Mouse (Mus musculus): Measurements from ENCODE around the gene Pam. TPM values are rescaled to one million over a fixed set of nuclear protein-coding genes. Genes with fewer than 3 reads are reported as not detected.
A peak's percentile ranks its signal among the peaks of the same experiment; 100 is the strongest.

Gene Pam
- total and polyA plus RNA-seq, 2 experiments from 2014 or later, result 46.6 to 125 TPM

DNA sequence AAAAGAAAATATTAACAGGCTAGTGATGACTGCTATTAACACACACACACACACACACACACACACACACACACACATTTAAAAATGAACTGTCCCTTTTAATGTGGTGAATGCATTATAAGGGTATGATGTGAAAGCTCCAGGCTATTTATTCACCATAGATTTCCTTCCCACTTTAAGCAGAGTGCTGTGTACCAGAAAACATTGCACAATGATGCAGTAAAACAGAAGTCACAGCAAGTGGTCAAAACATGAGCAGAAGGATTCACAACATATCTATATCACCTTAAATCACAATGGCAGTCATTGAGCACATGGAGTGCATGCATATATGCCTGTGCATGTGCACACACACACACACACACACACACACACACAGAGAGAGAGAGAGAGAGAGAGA is 160.5 kb downstream of the Pam start:
- Histone ChIP-seq H3K4me2 (ENCODE audit: low read depth, low read length, poor library complexity, severe bottlenecking) (no peak overlapping the region), H3K4me3 (ENCODE audit: low read depth, low read length) (no peak overlapping the region), H3K9me3 (ENCODE audit: low read length) (no peaks in the 10 kb centered on the region), H3K27me3 (ENCODE audit: insufficient read depth, low read length) (no peaks in the 10 kb centered on the region), H3K36me3 (ENCODE audit: insufficient read depth, low read length) (no peaks in the 10 kb centered on the region), H3K4me1 (ENCODE audit: insufficient read depth, low read length) (peaks cover 6% of the 10 kb centered on the region; the same call in 1 of the 2 replicates), H3K27ac (ENCODE audit: low read depth, low read length) (no peak overlapping the region), H3K9ac (replicated peaks; ENCODE audit: low read length, poor library complexity, severe bottlenecking) (no peak overlapping the region)
- TF ChIP-seq CTCF (IDR thresholded peaks at IDR 0.05), result no peak
- no peak for ATAC-seq (ENCODE audit: low FRiP score)
- no peak for DNase-seq (ENCODE audit: low spot score)

DNA sequence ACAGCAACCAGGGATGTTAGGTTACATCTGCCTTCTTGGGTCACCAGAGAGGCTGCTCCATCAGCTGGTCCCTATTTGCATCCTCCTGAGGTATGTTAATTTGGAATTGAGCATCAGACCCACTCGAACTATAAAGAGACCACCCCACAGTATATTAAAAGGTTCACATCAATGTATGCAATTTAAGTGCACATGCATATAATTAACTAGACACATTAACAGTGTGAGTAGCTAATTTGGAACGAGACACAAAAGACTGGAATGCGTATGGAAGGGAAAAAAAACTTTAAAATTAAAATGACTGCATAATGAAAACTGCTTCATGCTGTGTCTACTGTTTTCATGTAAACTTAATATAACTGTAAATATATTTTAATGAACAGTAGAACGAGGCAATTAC is 164.2 kb downstream of the Pam start:
- Histone ChIP-seq H3K36me3 (ENCODE audit: insufficient read depth, low read length) (no peaks in the 10 kb centered on the region), H3K4me2 (ENCODE audit: low read depth, low read length, poor library complexity, severe bottlenecking) (no peak overlapping the region), H3K4me3 (ENCODE audit: low read depth, low read length) (no peak overlapping the region), H3K27ac (ENCODE audit: low read depth, low read length) (no peak overlapping the region), H3K9me3 (ENCODE audit: low read length) (no peaks in the 10 kb centered on the region), H3K9ac (replicated peaks; ENCODE audit: low read length, poor library complexity, severe bottlenecking) (no peak overlapping the region), H3K4me1 (ENCODE audit: insufficient read depth, low read length) (0 out of 2 replicates have a peak, but pooled peaks cover 5% of the 10 kb centered on the region), H3K27me3 (ENCODE audit: insufficient read depth, low read length) (no peaks in the 10 kb centered on the region)
- WGBS, result 57% methylated on average over 4 of the region's 4 CpGs
- TF ChIP-seq CTCF (IDR thresholded peaks at IDR 0.05), result no peak
- DNase-seq (ENCODE audit: low spot score), result no peak
- no peak for ATAC-seq (ENCODE audit: low FRiP score)

GRCm38 (mm10) chr1:97929415-97930028 is 165.9 kb downstream of the Pam start:
- H3K4me2 ChIP-seq (ENCODE audit: low read depth, low read length, poor library complexity, severe bottlenecking), result no peak overlapping the region
- no peak overlapping the region for H3K9ac ChIP-seq (replicated peaks; ENCODE audit: low read length, poor library complexity, severe bottlenecking)
- no peaks in the 10 kb centered on the region for H3K9me3 ChIP-seq (ENCODE audit: low read length)

DNA sequence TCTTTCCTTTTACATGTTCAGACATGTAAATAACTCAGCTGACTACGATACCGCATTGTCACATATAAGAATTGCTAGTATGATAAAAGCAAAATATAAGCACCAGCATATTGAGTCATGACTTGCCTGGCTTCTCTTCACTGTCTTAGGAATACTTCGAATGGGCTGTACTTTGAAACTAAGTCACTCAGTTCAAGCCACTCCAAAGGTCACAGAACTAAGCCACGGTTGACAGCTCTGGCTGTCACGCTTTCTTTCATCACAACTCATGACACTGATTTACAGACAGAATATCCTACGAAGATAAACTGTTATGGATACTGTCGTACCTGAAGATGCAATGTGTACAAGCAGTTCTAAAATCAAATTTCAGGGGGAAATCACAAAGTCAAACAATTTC is 168.7 kb downstream of the Pam start:
- Histone ChIP-seq H3K27me3 (ENCODE audit: insufficient read depth, low read length) (no peaks in the 10 kb centered on the region), H3K27ac (ENCODE audit: low read depth, low read length) (no peak overlapping the region), H3K36me3 (ENCODE audit: insufficient read depth, low read length) (no peaks in the 10 kb centered on the region), H3K4me1 (ENCODE audit: insufficient read depth, low read length) (0 out of 2 replicates have a peak, but pooled peaks cover 5% of the 10 kb centered on the region), H3K9ac (replicated peaks; ENCODE audit: low read length, poor library complexity, severe bottlenecking) (no peak overlapping the region), H3K4me3 (ENCODE audit: low read depth, low read length) (no peak overlapping the region), H3K4me2 (ENCODE audit: low read depth, low read length, poor library complexity, severe bottlenecking) (no peak overlapping the region), H3K9me3 (ENCODE audit: low read length) (no peaks in the 10 kb centered on the region)
- WGBS, result 75% methylated on average over 7 of the region's 7 CpGs
- TF ChIP-seq CTCF (IDR thresholded peaks at IDR 0.05), result no peak
- ATAC-seq (ENCODE audit: low FRiP score), result no peak
- DNase-seq (ENCODE audit: low spot score), result no peak

More at GRCm38 (mm10) chr1:97929415-97930028, 165.9 kb downstream of the Pam start:
- ATAC-seq (ENCODE audit: low FRiP score), result peak; percentile 71
- H3K4me1 ChIP-seq (ENCODE audit: insufficient read depth, low read length), result 0 out of 2 replicates have a peak, but pooled peaks cover 5% of the 10 kb centered on the region
- H3K27ac ChIP-seq (ENCODE audit: low read depth, low read length), result peak overlapping the region; percentile 52
- H3K4me3 ChIP-seq (ENCODE audit: low read depth, low read length), result no peak overlapping the region
- 16% methylated on average over 4 of the region's 4 CpGs for WGBS
- DNase-seq (ENCODE audit: low spot score), result peak; percentile 50
- no peaks in the 10 kb centered on the region for H3K27me3 ChIP-seq (ENCODE audit: insufficient read depth, low read length)
- no peak for TF ChIP-seq CTCF (IDR thresholded peaks at IDR 0.05)
- no peaks in the 10 kb centered on the region for H3K36me3 ChIP-seq (ENCODE audit: insufficient read depth, low read length)

GRCm38 (mm10) chr1:97926017-97926540 is 169.4 kb downstream of the Pam start:
- TF ChIP-seq CTCF (IDR thresholded peaks at IDR 0.05), result no peak
- Histone ChIP-seq H3K9ac (replicated peaks; ENCODE audit: low read length, poor library complexity, severe bottlenecking) (no peak overlapping the region), H3K36me3 (ENCODE audit: insufficient read depth, low read length) (no peaks in the 10 kb centered on the region), H3K27me3 (ENCODE audit: insufficient read depth, low read length) (no peaks in the 10 kb centered on the region), H3K4me2 (ENCODE audit: low read depth, low read length, poor library complexity, severe bottlenecking) (no peak overlapping the region), H3K27ac (ENCODE audit: low read depth, low read length) (no peak overlapping the region), H3K4me1 (ENCODE audit: insufficient read depth, low read length) (0 out of 2 replicates have a peak, but pooled peaks cover 5% of the 10 kb centered on the region), H3K4me3 (ENCODE audit: low read depth, low read length) (no peak overlapping the region), H3K9me3 (ENCODE audit: low read length) (no peaks in the 10 kb centered on the region)
- no peak for ATAC-seq (ENCODE audit: low FRiP score)
- DNase-seq (ENCODE audit: low spot score), result no peak
- 80% methylated on average over 2 of the region's 2 CpGs for WGBS

- no peak overlapping the region for H3K4me2 ChIP-seq (ENCODE audit: low read depth, low read length, poor library complexity, severe bottlenecking)
Measured at GRCm38 (mm10) chr1:97922395-97922794, 173.1 kb downstream of the Pam start.

More at GRCm38 (mm10) chr1:97922395-97922794, 173.1 kb downstream of the Pam start:
- H3K27ac ChIP-seq (ENCODE audit: low read depth, low read length), result no peak overlapping the region
- H3K4me1 ChIP-seq (ENCODE audit: insufficient read depth, low read length), result no peaks in the 10 kb centered on the region
- H3K9me3 ChIP-seq (ENCODE audit: low read length), result no peaks in the 10 kb centered on the region
- DNase-seq (ENCODE audit: low spot score), result no peak
- ATAC-seq (ENCODE audit: low FRiP score), result no peak
- H3K27me3 ChIP-seq (ENCODE audit: insufficient read depth, low read length), result no peaks in the 10 kb centered on the region
- no peak overlapping the region for H3K9ac ChIP-seq (replicated peaks; ENCODE audit: low read length, poor library complexity, severe bottlenecking)
- WGBS, result 88% methylated on average over 6 of the region's 6 CpGs
- no peak for TF ChIP-seq CTCF (IDR thresholded peaks at IDR 0.05)
- no peaks in the 10 kb centered on the region for H3K36me3 ChIP-seq (ENCODE audit: insufficient read depth, low read length)
- H3K4me3 ChIP-seq (ENCODE audit: low read depth, low read length), result no peak overlapping the region

Measured in midbrain, postnatal 0 days (tissue).